Mouse (Mus musculus) kidney, postnatal 0 days (tissue): ENCODE measurements around the gene Gm10382. TPM values are rescaled to one million over a fixed set of nuclear protein-coding genes. Genes with fewer than 3 reads are reported as not detected.

Experiments used
- ATAC-seq: fragments of 200-750 bp; cut with Nextera tagmentation; replicated peaks from 2 replicates; pipeline ENCODE4 v1.8.0; 2017; ENCODE audit warnings: low read depth, moderate number of reproducible peaks, moderate TSS enrichment, moderate library complexity; ENCODE audit not compliant: low FRiP score
- DNase-seq: peaks from one replicate; pipeline ENCODE4 v3.0.0-alpha.2; 2016; ENCODE audit warnings: low spot score
- H3K27ac ChIP-seq: fragments of 300-500 bp; sonication (generic); 2 replicates; pipeline ENCODE4 v1.5.1; 2014; ENCODE audit warnings: mild to moderate bottlenecking
- H3K27me3 ChIP-seq: fragments of 300-500 bp; sonication (generic); 2 replicates; pipeline ENCODE4 v1.6.1; 2014; ENCODE audit warnings: low read length, mixed read lengths; ENCODE audit not compliant: insufficient read depth
- H3K36me3 ChIP-seq: fragments of 300-500 bp; sonication (generic); 2 replicates; pipeline ENCODE4 v1.6.1; 2014; ENCODE audit warnings: low read length, mixed read lengths; ENCODE audit not compliant: insufficient read depth
- H3K4me1 ChIP-seq: fragments of 300-500 bp; sonication (generic); replicated peaks from 2 replicates; pipeline ENCODE4 v1.6.1; 2014; ENCODE audit warnings: antibody characterized with exemption, low read length, mixed read lengths; ENCODE audit not compliant: insufficient read depth
- H3K4me2 ChIP-seq: fragments of 300-500 bp; sonication (generic); 2 replicates; pipeline ENCODE4 v1.6.1; 2014; ENCODE audit warnings: mild to moderate bottlenecking, low read length, moderate library complexity, mixed read lengths
- H3K4me3 ChIP-seq: fragments of 300-500 bp; sonication (generic); replicated peaks from 2 replicates; pipeline ENCODE4 v1.5.1; 2014; ENCODE audit warnings: low read depth, low read length
- H3K9ac ChIP-seq: fragments of 300-500 bp; sonication (generic); 2 replicates; pipeline ENCODE4 v1.6.1; 2014; ENCODE audit warnings: low read depth, low read length
- H3K9me3 ChIP-seq: fragments of 300-500 bp; sonication (generic); replicated peaks from 2 replicates; pipeline ENCODE4 v1.6.1; 2016; ENCODE audit warnings: low read length, inconsistent platforms, mixed read lengths
- CTCF ChIP-seq: IDR thresholded peaks from 2 replicates; pipeline ENCODE4 v1.5.1; 2016; ENCODE audit warnings: antibody characterized with exemption, low read depth, mild to moderate bottlenecking, moderate library complexity
- WGBS: fragments of 180-500 bp; shearing (Covaris S2); extraction: QIAGEN DNeasy Blood & Tissue Kit; methylation state at CpG from one replicate; pipeline ENCODE4 v1.1.7; 2014; 5-methylcytosine and 5-hydroxymethylcytosine counted together
- polyA plus RNA-seq: library from polyadenylated mRNA; unstranded; fragments of >200 nt; fragmentation: Nextera tagmentation; extraction: Ambion mirVana; gene quantifications from 2 replicates; pipeline ENCODE4 v1.2.1, GENCODE M21; 2015

Gene Gm10382
- polyA plus RNA-seq, 1 experiment from 2014 or later, result 0.74 TPM

GRCm38 (mm10) chr5:125368156-125368555 is 21.0 kb upstream of the Gm10382 start:
- no peak overlapping the region for H3K4me2 ChIP-seq
- no peak overlapping the region for H3K27ac ChIP-seq
- H3K36me3 ChIP-seq, result no peaks in the 10 kb centered on the region
- TF ChIP-seq CTCF, result no peak
- 74% methylated on average over 5 of the region's 5 CpGs for WGBS
- H3K9me3 ChIP-seq, result no peaks in the 10 kb centered on the region
- DNase-seq, result no peak
- no peak overlapping the region for H3K9ac ChIP-seq
- ATAC-seq, result no peak
- H3K27me3 ChIP-seq, result no peaks in the 10 kb centered on the region
- H3K4me1 ChIP-seq, result no peaks in the 10 kb centered on the region
- no peak overlapping the region for H3K4me3 ChIP-seq

- 2% methylated on average over 4 of the region's 4 CpGs for WGBS
- no peaks in the 10 kb centered on the region for H3K9me3 ChIP-seq
- H3K9ac ChIP-seq, result no peak overlapping the region
- ATAC-seq, result peak; percentile 27; the same call in 1 of the 2 replicates
- H3K4me1 ChIP-seq, result no peaks in the 10 kb centered on the region
- TF ChIP-seq CTCF, result peak; percentile 88
- peak; percentile 84 for DNase-seq
- H3K27me3 ChIP-seq, result no peaks in the 10 kb centered on the region
- no peaks in the 10 kb centered on the region for H3K36me3 ChIP-seq
- no peak overlapping the region for H3K27ac ChIP-seq
- no peak overlapping the region for H3K4me3 ChIP-seq
- no peak overlapping the region for H3K4me2 ChIP-seq
These were observed 20.6 kb upstream of the Gm10382 start for GRCm38 (mm10) chr5:125368568-125368967.

- no peaks in the 10 kb centered on the region for H3K27me3 ChIP-seq
- 74% methylated on average over 7 of the region's 7 CpGs for WGBS
- no peaks in the 10 kb centered on the region for H3K4me1 ChIP-seq
- no peak overlapping the region for H3K27ac ChIP-seq
- no peak overlapping the region for H3K9ac ChIP-seq
- H3K4me2 ChIP-seq, result no peak overlapping the region
- peak; percentile 28; the same call in 1 of the 2 replicates for TF ChIP-seq CTCF
- no peak overlapping the region for H3K4me3 ChIP-seq
- no peaks in the 10 kb centered on the region for H3K9me3 ChIP-seq
- H3K36me3 ChIP-seq, result no peaks in the 10 kb centered on the region
- ATAC-seq, result no peak
- DNase-seq, result no peak
These were observed 18.0 kb upstream of the Gm10382 start for GRCm38 (mm10) chr5:125370950-125371693.

GRCm38 (mm10) chr5:125372027-125372426 is 17.1 kb upstream of the Gm10382 start:
- no peaks in the 10 kb centered on the region for H3K27me3 ChIP-seq
- WGBS, result 76% methylated on average over 4 of the region's 4 CpGs
- no peak for TF ChIP-seq CTCF
- H3K4me2 ChIP-seq, result no peak overlapping the region
- H3K9ac ChIP-seq, result no peak overlapping the region
- DNase-seq (no peak), ATAC-seq (no peak)
- no peak overlapping the region for H3K4me3 ChIP-seq
- H3K9me3 ChIP-seq, result no peaks in the 10 kb centered on the region
- no peaks in the 10 kb centered on the region for H3K4me1 ChIP-seq
- no peaks in the 10 kb centered on the region for H3K36me3 ChIP-seq
- no peak overlapping the region for H3K27ac ChIP-seq

GRCm38 (mm10) chr5:125375871-125376270 is 13.3 kb upstream of the Gm10382 start:
- Histone ChIP-seq H3K9ac (no peak overlapping the region), H3K36me3 (no peaks in the 10 kb centered on the region), H3K9me3 (no peaks in the 10 kb centered on the region), H3K27me3 (no peaks in the 10 kb centered on the region), H3K4me1 (no peaks in the 10 kb centered on the region), H3K4me2 (no peak overlapping the region), H3K27ac (no peak overlapping the region), H3K4me3 (no peak overlapping the region)
- DNase-seq (no peak), ATAC-seq (no peak)
- TF ChIP-seq CTCF, result no peak
- WGBS, result 90% methylated on average over 2 of the region's 2 CpGs

- no peaks in the 10 kb centered on the region for H3K9me3 ChIP-seq
- WGBS, result 75% methylated on average over 7 of the region's 7 CpGs
- no peak for DNase-seq
These were observed 11.9 kb upstream of the Gm10382 start for GRCm38 (mm10) chr5:125377214-125377613.

More at GRCm38 (mm10) chr5:125377214-125377613, 11.9 kb upstream of the Gm10382 start:
- no peak overlapping the region for H3K27ac ChIP-seq
- H3K4me3 ChIP-seq, result no peak overlapping the region
- H3K4me2 ChIP-seq, result no peak overlapping the region
- no peaks in the 10 kb centered on the region for H3K4me1 ChIP-seq
- no peak for TF ChIP-seq CTCF
- H3K27me3 ChIP-seq, result no peaks in the 10 kb centered on the region
- H3K36me3 ChIP-seq, result no peaks in the 10 kb centered on the region
- H3K9ac ChIP-seq, result no peak overlapping the region
- no peak for ATAC-seq
